Mouse (Mus musculus): Measurements from ENCODE around the gene Lilrb4a. TPM values are rescaled to one million over a fixed set of nuclear protein-coding genes. Genes with fewer than 3 reads are reported as not detected.
"Not testable (repeated sequence)": the region's sequence is repeated elsewhere in the genome, so short reads cannot be mapped to it uniquely, and the experiment has no call there.

Lilrb4a gene
- 1 to 10 TPM; 1.1 to 1.5 TPM for total RNA-seq (2021)
- long read RNA-seq, experiment 1, partial matches to known transcripts = 0 of 3 reads
- long read RNA-seq, experiment 1, other reads (novel, unspliced or antisense) = 3 of 3 reads
- long read RNA-seq, experiment 2, partial matches to known transcripts = 1 of 1 reads
- long read RNA-seq, experiment 2, other reads (novel, unspliced or antisense) = 0 of 1 reads

- intact Hi-C loops (cut with DNase I); DNase-seq: not testable (repeated sequence)
Observed at GRCm38 (mm10) chr10:51490691-51491090, at the start of gene Lilrb4a. Gene Lilrb4a, plus strand, starts transcription at chr10:51490956.

GRCm38 (mm10) chr10:51451610-51452009 is 39.1 kb upstream of the Lilrb4a start:
- DNase-seq = no peak
- intact Hi-C loops (cut with DNase I) = no loop called here

- DNase-seq = no peak
Observed at GRCm38 (mm10) chr10:51453616-51454298, 37.0 kb upstream of the Lilrb4a start.

GRCm38 (mm10) chr10:51454365-51454764 is 36.4 kb upstream of the Lilrb4a start:
- no peak for DNase-seq
- intact Hi-C loops (cut with DNase I) = no loop called here

More at GRCm38 (mm10) chr10:51453616-51454298, 37.0 kb upstream of the Lilrb4a start:
- intact Hi-C loops (cut with DNase I) = no loop called here

GRCm38 (mm10) chr10:51455762-51456161 is 35.0 kb upstream of the Lilrb4a start:
- DNase-seq = no peak
- intact Hi-C loops (cut with DNase I) = no loop called here

- intact Hi-C loops (cut with DNase I) = no loop called here
- no peak for DNase-seq
Observed at GRCm38 (mm10) chr10:51456369-51456768, 34.4 kb upstream of the Lilrb4a start.

- intact Hi-C loops (cut with DNase I); DNase-seq: not testable (repeated sequence)
Observed at GRCm38 (mm10) chr10:51463800-51464199, 27.0 kb upstream of the Lilrb4a start.

GRCm38 (mm10) chr10:51480397-51480796 is 10.4 kb upstream of the Lilrb4a start, which contains the start of the genes Gm49339 and Lilr4b:
Gene Gm49339, plus strand, starts transcription at chr10:51480612.
Gene Lilr4b, plus strand, starts transcription at chr10:51480632.
- DNase-seq; intact Hi-C loops (cut with DNase I): not testable (repeated sequence)

- intact Hi-C loops (cut with DNase I) = no loop called here
- DNase-seq = no peak
Observed at GRCm38 (mm10) chr10:51520021-51520420, 29.3 kb downstream of the Lilrb4a start.

GRCm38 (mm10) chr10:51521453-51521852 is 30.7 kb downstream of the Lilrb4a start:
- DNase-seq = no peak
- intact Hi-C loops (cut with DNase I) = no loop called here

GRCm38 (mm10) chr10:51526090-51526489 is 35.3 kb downstream of the Lilrb4a start:
- intact Hi-C loops (cut with DNase I) = no loop called here
- no peak for DNase-seq

GRCm38 (mm10) chr10:51526633-51527032 is 35.9 kb downstream of the Lilrb4a start:
- no peak for DNase-seq
- intact Hi-C loops (cut with DNase I) = no loop called here

- DNase-seq = no peak
- intact Hi-C loops (cut with DNase I) = no loop called here
Observed at GRCm38 (mm10) chr10:51528840-51529434, 38.2 kb downstream of the Lilrb4a start.

GRCm38 (mm10) chr10:51529497-51529896 is 38.7 kb downstream of the Lilrb4a start:
- intact Hi-C loops (cut with DNase I) = no loop called here

GRCm38 (mm10) chr10:51530813-51531212 is 40.1 kb downstream of the Lilrb4a start:
- DNase-seq = no peak
- intact Hi-C loops (cut with DNase I) = no loop called here

More at GRCm38 (mm10) chr10:51529497-51529896, 38.7 kb downstream of the Lilrb4a start:
- no peak for DNase-seq

Other genes starting within 250 kb of the Lilrb4a start
- 1 to 10 TPM; 1.0 to 1.5 TPM for gene Gm49339, start 10.3 kb upstream of the Lilrb4a start, total RNA-seq (2021)
- 1 to 10 TPM; 1.5 to 1.8 TPM for gene Lilr4b, start 10.3 kb upstream of the Lilrb4a start, total RNA-seq (2021)
- not detected for gene Fam162b, start 99.6 kb downstream of the Lilrb4a start, total RNA-seq (2021)
- not detected for gene Gprc6a, start 140.5 kb downstream of the Lilrb4a start, total RNA-seq (2021)
- not detected for gene Rfx6, start 186.8 kb downstream of the Lilrb4a start, total RNA-seq (2021)